ENCODE assay signal across 8 mouse cellular contexts in the genomic region with DNA sequence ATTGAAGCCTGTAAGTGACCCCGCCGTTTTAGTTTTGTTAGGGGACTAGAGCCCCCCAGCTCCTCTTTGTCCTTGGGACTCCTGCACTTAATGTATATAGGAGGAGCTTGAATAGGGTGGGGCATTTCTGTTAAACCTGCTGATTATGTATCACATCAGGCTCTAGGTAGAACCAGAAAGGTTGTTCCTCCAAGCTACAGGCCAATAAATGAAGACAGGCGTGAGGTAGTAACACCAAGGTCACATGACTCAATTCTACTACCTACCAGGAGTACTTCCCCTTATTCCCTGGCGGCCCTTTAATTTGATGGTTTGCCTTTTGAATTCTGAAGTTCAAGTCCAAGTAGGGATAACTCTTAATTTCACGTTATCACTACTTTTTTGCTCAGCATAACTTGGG. TPM values are rescaled to one million over a fixed set of nuclear protein-coding genes. Genes with fewer than 3 reads are reported as not detected.
DNase-seq lines count a peak whose midpoint lies in the region; ATAC-seq lines count a peak whose summit lies in the region.

No protein-coding gene starts in this region.

- peak overlapping the region; percentile 94 for H3K9ac ChIP-seq in neural tube, embryonic 11.5 days (ENCODE audit: low read length)
- H3K9ac ChIP-seq in embryonic facial prominence, embryonic 12.5 days, result peak overlapping the region; percentile 82
- peak overlapping the region; percentile 98 for H3K9ac ChIP-seq in neural tube, embryonic 15.5 days (replicated peaks)

- whole genome bisulfite sequencing in neural tube, embryonic 11.5 days, result 27% methylated on average over 5 of the region's 5 CpGs
- 27% methylated on average over 5 of the region's 5 CpGs for WGBS in embryonic facial prominence, embryonic 12.5 days
- 27% methylated on average over 5 of the region's 5 CpGs for WGBS in limb, embryonic 10.5 days
- WGBS in neural tube, embryonic 15.5 days, result 27% methylated on average over 5 of the region's 5 CpGs

- H3K27ac ChIP-seq in neural tube, embryonic 11.5 days (ENCODE audit: low read depth, low read length), result peak overlapping the region; percentile 83
- H3K27ac ChIP-seq in embryonic facial prominence, embryonic 12.5 days, result peak overlapping the region; percentile 94
- H3K27ac ChIP-seq in limb, embryonic 10.5 days, result peak overlapping the region; percentile 90
- peak overlapping the region; percentile 92 for H3K27ac ChIP-seq in neural tube, embryonic 15.5 days (replicated peaks)

- peak overlapping the region; percentile 99 for H3K4me3 ChIP-seq in neural tube, embryonic 11.5 days (ENCODE audit: low read depth, low read length)
- H3K4me3 ChIP-seq in embryonic facial prominence, embryonic 12.5 days, result peak overlapping the region; percentile 75
- peak overlapping the region; percentile 96 for H3K4me3 ChIP-seq in limb, embryonic 10.5 days
- peak overlapping the region; percentile 98 for H3K4me3 ChIP-seq in neural tube, embryonic 15.5 days (replicated peaks)

- peaks cover 9% of the 10 kb centered on the region for H3K4me1 ChIP-seq in neural tube, embryonic 11.5 days (ENCODE audit: control insufficient read depth, insufficient read depth, low read length)
- peaks cover 22% of the 10 kb centered on the region for H3K4me1 ChIP-seq in embryonic facial prominence, embryonic 12.5 days
- H3K4me1 ChIP-seq in limb, embryonic 10.5 days, result peaks cover 22% of the 10 kb centered on the region
- peaks cover 30% of the 10 kb centered on the region for H3K4me1 ChIP-seq in neural tube, embryonic 15.5 days

- no peak for DNase-seq in neural tube, embryonic 11.5 days (ENCODE audit: low spot score)
- no peak for DNase-seq in neural tube, embryonic 10.5 days (ENCODE audit: extremely low spot score, low spot score)
- no peak for DNase-seq in limb, embryonic 10.5 days (ENCODE audit: low spot score)
- no peak for DNase-seq in gastrocnemius, postnatal 10 days
- no peak for DNase-seq in layer of hippocampus, adult 8-10 months (ENCODE audit: low spot score in 2 of 2)
- no peak for DNase-seq in adrenal gland, adult 18-20 months (ENCODE audit: low spot score in 2 of 2)

- H3K27me3 ChIP-seq in neural tube, embryonic 11.5 days (ENCODE audit: control insufficient read depth, insufficient read depth, low read length), result no peaks in the 10 kb centered on the region
- H3K27me3 ChIP-seq in embryonic facial prominence, embryonic 12.5 days, result no peaks in the 10 kb centered on the region
- no peaks in the 10 kb centered on the region for H3K27me3 ChIP-seq in limb, embryonic 10.5 days (ENCODE audit: low read depth, poor library complexity, severe bottlenecking)
- no peaks in the 10 kb centered on the region for H3K27me3 ChIP-seq in neural tube, embryonic 15.5 days (replicated peaks)

- H3K36me3 ChIP-seq in neural tube, embryonic 11.5 days (ENCODE audit: control insufficient read depth, insufficient read depth, low read length), result no peaks in the 10 kb centered on the region
- 0 out of 2 replicates have a peak, but pooled peaks cover 7% of the 10 kb centered on the region for H3K36me3 ChIP-seq in embryonic facial prominence, embryonic 12.5 days
- H3K36me3 ChIP-seq in limb, embryonic 10.5 days, result peaks cover 36% of the 10 kb centered on the region
- H3K36me3 ChIP-seq in neural tube, embryonic 15.5 days, result 0 out of 2 replicates have a peak, but pooled peaks cover 2% of the 10 kb centered on the region

- ATAC-seq in neural tube, embryonic 11.5 days (ENCODE audit: insufficient read depth, low FRiP score, low TSS enrichment), result no peak
- no peak for ATAC-seq in embryonic facial prominence, embryonic 12.5 days (ENCODE audit: insufficient number of reproducible peaks, insufficient read depth, low FRiP score, low TSS enrichment)
- ATAC-seq in neural tube, embryonic 15.5 days (ENCODE audit: low FRiP score), result no peak

- H3K4me2 ChIP-seq in neural tube, embryonic 11.5 days (ENCODE audit: low read depth), result peak overlapping the region; percentile 84
- H3K4me2 ChIP-seq in embryonic facial prominence, embryonic 12.5 days (replicated peaks), result peak overlapping the region; percentile 80
- peak overlapping the region; percentile 71 for H3K4me2 ChIP-seq in neural tube, embryonic 15.5 days

- H3K9me3 ChIP-seq in neural tube, embryonic 11.5 days (ENCODE audit: control insufficient read depth, low read length), result no peaks in the 10 kb centered on the region
- H3K9me3 ChIP-seq in embryonic facial prominence, embryonic 12.5 days, result no peaks in the 10 kb centered on the region
- no peaks in the 10 kb centered on the region for H3K9me3 ChIP-seq in limb, embryonic 10.5 days (replicated peaks)
- no peaks in the 10 kb centered on the region for H3K9me3 ChIP-seq in neural tube, embryonic 15.5 days (replicated peaks)

RNA-seq across cellular contexts. Expression of gene Cs, which starts 0.9 kb away (rescaled TPM):
- 266 and 284 TPM in 2 replicates for polyA plus RNA-seq in neural tube, embryonic 11.5 days (2014; fragmentation: Nextera tagmentation; extraction: Ambion mirVana)
- polyA plus RNA-seq in embryonic facial prominence, embryonic 12.5 days (2016; fragmentation: Nextera tagmentation; extraction: Ambion mirVana), result 191 TPM in 2 replicates
- 248 and 251 TPM in 2 replicates for polyA plus RNA-seq in limb, embryonic 10.5 days (2016; fragmentation: Nextera tagmentation; extraction: Ambion mirVana)
- 268 and 273 TPM in 2 replicates for polyA plus RNA-seq in neural tube, embryonic 15.5 days (2015; fragmentation: Nextera tagmentation; extraction: Ambion mirVana)
- 100 to 1,000 TPM; 483 to 549 TPM for total RNA-seq in gastrocnemius, postnatal 10 days (2021)
- total RNA-seq in layer of hippocampus, adult 8-10 months (2022), result 100 to 1,000 TPM; 221 to 231 (median 224) TPM
- 100 to 1,000 TPM; 349 to 654 TPM for total RNA-seq in adrenal gland, adult 18-20 months (2021)

RNA-seq across cellular contexts. Expression of gene Cnpy2, which starts 16.2 kb away (rescaled TPM):
- polyA plus RNA-seq in neural tube, embryonic 11.5 days (2014; fragmentation: Nextera tagmentation; extraction: Ambion mirVana), result 248 and 261 TPM in 2 replicates
- polyA plus RNA-seq in embryonic facial prominence, embryonic 12.5 days (2016; fragmentation: Nextera tagmentation; extraction: Ambion mirVana), result 306 and 319 TPM in 2 replicates
- 313 and 334 TPM in 2 replicates for polyA plus RNA-seq in limb, embryonic 10.5 days (2016; fragmentation: Nextera tagmentation; extraction: Ambion mirVana)
- 201 and 221 TPM in 2 replicates for polyA plus RNA-seq in neural tube, embryonic 15.5 days (2015; fragmentation: Nextera tagmentation; extraction: Ambion mirVana)
- total RNA-seq in gastrocnemius, postnatal 10 days (2021), result 10 to 100 TPM; 62.5 to 71.7 TPM
- 10 to 100 TPM; 69.2 to 89.4 (median 82.4) TPM for total RNA-seq in layer of hippocampus, adult 8-10 months (2022)
- 100 to 1,000 TPM; 147 to 165 TPM for total RNA-seq in adrenal gland, adult 18-20 months (2021)

RNA-seq across cellular contexts. Expression of gene Coq10a, which starts 30.4 kb away (rescaled TPM):
- polyA plus RNA-seq in neural tube, embryonic 11.5 days (2014; fragmentation: Nextera tagmentation; extraction: Ambion mirVana), result 19.0 and 24.1 TPM in 2 replicates
- polyA plus RNA-seq in embryonic facial prominence, embryonic 12.5 days (2016; fragmentation: Nextera tagmentation; extraction: Ambion mirVana), result 15.0 and 17.9 TPM in 2 replicates
- 5.6 and 9.1 TPM in 2 replicates for polyA plus RNA-seq in limb, embryonic 10.5 days (2016; fragmentation: Nextera tagmentation; extraction: Ambion mirVana)
- polyA plus RNA-seq in neural tube, embryonic 15.5 days (2015; fragmentation: Nextera tagmentation; extraction: Ambion mirVana), result 34.6 and 40.8 TPM in 2 replicates
- total RNA-seq in gastrocnemius, postnatal 10 days (2021), result 100 to 1,000 TPM; 170 to 198 TPM
- 10 to 100 TPM; 47.5 to 57.4 (median 51.9) TPM for total RNA-seq in layer of hippocampus, adult 8-10 months (2022)
- 10 to 100 TPM; 79.8 to 90.2 TPM for total RNA-seq in adrenal gland, adult 18-20 months (2021)

RNA-seq across cellular contexts. Expression of gene Pan2, which starts 35.3 kb away (rescaled TPM):
- 33.3 and 35.2 TPM in 2 replicates for polyA plus RNA-seq in neural tube, embryonic 11.5 days (2014; fragmentation: Nextera tagmentation; extraction: Ambion mirVana)
- 36.2 and 38.3 TPM in 2 replicates for polyA plus RNA-seq in embryonic facial prominence, embryonic 12.5 days (2016; fragmentation: Nextera tagmentation; extraction: Ambion mirVana)
- polyA plus RNA-seq in limb, embryonic 10.5 days (2016; fragmentation: Nextera tagmentation; extraction: Ambion mirVana), result 37.2 and 41.8 TPM in 2 replicates
- 17.4 and 20.7 TPM in 2 replicates for polyA plus RNA-seq in neural tube, embryonic 15.5 days (2015; fragmentation: Nextera tagmentation; extraction: Ambion mirVana)
- total RNA-seq in gastrocnemius, postnatal 10 days (2021), result 10 to 100 TPM in 1 of 2 experiments, 1 to 10 TPM in 1; 10.0 to 13.9 TPM
- total RNA-seq in layer of hippocampus, adult 8-10 months (2022), result 10 to 100 TPM; 14.6 to 16.3 (median 15.5) TPM
- 10 to 100 TPM; 14.5 to 19.1 TPM for total RNA-seq in adrenal gland, adult 18-20 months (2021)

RNA-seq across cellular contexts. Expression of gene Ankrd52, which starts 38.5 kb away (rescaled TPM):
- polyA plus RNA-seq in neural tube, embryonic 11.5 days (2014; fragmentation: Nextera tagmentation; extraction: Ambion mirVana), result 9.5 and 10.4 TPM in 2 replicates
- 14.8 and 15.4 TPM in 2 replicates for polyA plus RNA-seq in embryonic facial prominence, embryonic 12.5 days (2016; fragmentation: Nextera tagmentation; extraction: Ambion mirVana)
- polyA plus RNA-seq in limb, embryonic 10.5 days (2016; fragmentation: Nextera tagmentation; extraction: Ambion mirVana), result 15.9 and 16.5 TPM in 2 replicates
- polyA plus RNA-seq in neural tube, embryonic 15.5 days (2015; fragmentation: Nextera tagmentation; extraction: Ambion mirVana), result 11.2 and 13.1 TPM in 2 replicates
- 10 to 100 TPM; 47.3 to 50.9 TPM for total RNA-seq in gastrocnemius, postnatal 10 days (2021)
- total RNA-seq in layer of hippocampus, adult 8-10 months (2022), result 10 to 100 TPM; 46.3 to 57.3 (median 50.2) TPM
- total RNA-seq in adrenal gland, adult 18-20 months (2021), result 10 to 100 TPM; 61.7 to 61.8 TPM
